Comparison of ENCODE assay signal across 9 mouse cellular contexts in genomic region chr10:53527838-53528773, GRCm38 (mm10).
A peak's percentile ranks its signal among the peaks of the same experiment; 100 is the strongest.
DNase-seq lines count a peak whose midpoint lies in the region; ATAC-seq lines count a peak whose summit lies in the region.
"Had no signal": no experiment of that assay in that cellular context is flagged by ENCODE, and none has a peak within 500 bp of the region (broad histone marks: within the 10 kb centered on the region; RNA-seq: fewer than 3 reads in every experiment).

No protein-coding gene starts in this region.

- peak; percentile 76 for DNase-seq in MN1 (ENCODE audit: low spot score)
- DNase-seq in brain, adult 2 months (ENCODE audit: low read depth, low spot score), result peak; percentile 87
- peak; percentile 35 for DNase-seq in forebrain, embryonic 10.5 days (ENCODE audit: extremely low spot score, low spot score)
- peak; percentile 61 for DNase-seq in layer of hippocampus, adult 9-11 months
- DNase-seq in lung, postnatal 10 days, result peak; percentile 80
- DNase-seq in right cerebral cortex, adult 18-20 months, result peak; percentile 74

- no peaks in the 10 kb centered on the region for H3K4me1 ChIP-seq in forebrain, embryonic 10.5 days
- H3K4me1 ChIP-seq in hindbrain, embryonic 12.5 days, result no peaks in the 10 kb centered on the region
- H3K4me1 ChIP-seq: limb, embryonic 12.5 days had no signal

- H3K9ac ChIP-seq in hindbrain, embryonic 12.5 days, result no peak overlapping the region
- H3K9ac ChIP-seq: limb, embryonic 12.5 days had no signal

- H3K9me3 ChIP-seq in forebrain, embryonic 10.5 days, result no peaks in the 10 kb centered on the region
- H3K9me3 ChIP-seq in hindbrain, embryonic 12.5 days (replicated peaks), result no peaks in the 10 kb centered on the region

- H3K27ac ChIP-seq in forebrain, embryonic 10.5 days, result no peak overlapping the region
- H3K27ac ChIP-seq in hindbrain, embryonic 12.5 days, result no peak overlapping the region
- H3K27ac ChIP-seq: limb, embryonic 12.5 days had no signal

- whole genome bisulfite sequencing in forebrain, embryonic 10.5 days, result 41% methylated on average over 6 of the region's 6 CpGs
- WGBS in hindbrain, embryonic 12.5 days, result 37% methylated on average over 6 of the region's 6 CpGs

- peak; percentile 71; the same call in 1 of the 2 replicates for ATAC-seq in hindbrain, embryonic 12.5 days (ENCODE audit: low FRiP score)
- no peak for ATAC-seq in erythroblast, adult 5-6 weeks (replicated peaks; ENCODE audit: low FRiP score, poor library complexity, severe bottlenecking)

- H3K4me3 ChIP-seq in forebrain, embryonic 10.5 days, result no peak overlapping the region
- H3K4me3 ChIP-seq in hindbrain, embryonic 12.5 days, result no peak overlapping the region
- H3K4me3 ChIP-seq: limb, embryonic 12.5 days had no signal

- H3K36me3 ChIP-seq in forebrain, embryonic 10.5 days (replicated peaks), result no peaks in the 10 kb centered on the region
- no peaks in the 10 kb centered on the region for H3K36me3 ChIP-seq in hindbrain, embryonic 12.5 days
- H3K36me3 ChIP-seq: limb, embryonic 12.5 days had no signal

- no peak overlapping the region for H3K4me2 ChIP-seq in hindbrain, embryonic 12.5 days (replicated peaks)
- H3K4me2 ChIP-seq: limb, embryonic 12.5 days had no signal

- H3K27me3 ChIP-seq in forebrain, embryonic 10.5 days (ENCODE audit: poor library complexity, severe bottlenecking), result no peaks in the 10 kb centered on the region
- no peaks in the 10 kb centered on the region for H3K27me3 ChIP-seq in hindbrain, embryonic 12.5 days
- H3K27me3 ChIP-seq: limb, embryonic 12.5 days had no signal

Comparison
In these comparisons a context has a peak if more than half of its experiments do, and no peak if none do; other contexts are left out.
1. DNase-seq: peak in every context shown above with its lines; median percentile 87 in brain, adult 2 months; 80 in lung, postnatal 10 days; 76 in MN1; 74 in right cerebral cortex, adult 18-20 months; 61 in layer of hippocampus, adult 9-11 months; 35 in forebrain, embryonic 10.5 days.